Comparison of ENCODE assay signal across 8 mouse cellular contexts in the genomic region with DNA sequence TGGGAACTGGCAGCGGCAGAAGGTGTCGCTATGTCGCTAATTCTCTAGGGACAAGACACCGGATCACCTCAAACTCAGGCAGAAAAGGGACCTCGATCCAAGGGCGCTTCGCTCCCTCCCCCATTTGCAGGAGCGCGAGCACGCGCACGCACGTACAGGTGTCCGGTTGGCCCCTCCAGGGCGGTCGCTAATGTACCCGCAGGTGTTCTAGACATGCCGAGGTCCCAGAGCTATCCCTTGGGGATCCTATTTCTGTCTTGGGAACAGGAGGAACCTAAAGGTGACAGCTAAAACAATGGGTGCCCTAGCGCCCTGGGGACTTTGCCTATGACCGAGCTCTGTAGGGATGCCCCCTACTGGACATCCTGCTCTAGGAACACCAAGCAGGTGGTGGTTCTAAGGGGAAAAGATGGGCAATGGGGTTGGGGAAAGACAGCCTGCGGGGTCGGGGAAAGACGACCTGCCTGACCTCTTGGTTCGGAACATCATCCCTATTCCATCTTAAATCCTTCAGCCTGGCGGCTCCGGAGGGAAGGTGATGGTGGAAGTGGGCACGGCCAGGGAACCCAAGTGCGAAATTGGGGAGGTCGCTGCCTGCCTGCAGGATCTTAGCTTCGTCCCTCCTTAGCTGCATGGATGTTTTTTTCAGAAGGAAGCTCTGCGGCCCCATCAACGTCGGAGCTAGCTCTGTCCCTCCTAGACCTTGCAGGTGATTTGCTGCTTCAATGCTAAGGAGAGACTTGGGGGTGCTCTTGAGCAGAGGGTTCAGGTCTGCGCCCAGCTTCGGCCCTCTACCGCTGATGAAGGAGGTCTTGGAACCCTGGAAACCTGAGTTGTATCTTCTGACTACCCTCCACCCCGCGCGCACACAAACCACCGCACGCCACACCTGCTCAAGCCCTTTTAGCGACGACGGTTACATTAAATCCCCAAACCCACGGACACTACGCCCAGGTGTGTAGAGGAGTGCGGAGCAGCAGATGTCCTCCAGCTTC. TPM values are rescaled to one million over a fixed set of nuclear protein-coding genes. Genes with fewer than 3 reads are reported as not detected.
DNase-seq lines count a peak whose midpoint lies in the region; ATAC-seq and TF ChIP-seq lines count a peak whose summit lies in the region.

No protein-coding gene starts in this region.

- H3K27me3 ChIP-seq in heart, postnatal 0 days (ENCODE audit: control insufficient read depth, insufficient read depth, low read length), result peaks cover 79% of the 10 kb centered on the region
- H3K27me3 ChIP-seq in limb, embryonic 11.5 days (ENCODE audit: control insufficient read depth, insufficient read depth, low read length), result peaks cover 81% of the 10 kb centered on the region

- H3K36me3 ChIP-seq in heart, postnatal 0 days (replicated peaks; ENCODE audit: control insufficient read depth, insufficient read depth, low read length), result no peaks in the 10 kb centered on the region
- H3K36me3 ChIP-seq in limb, embryonic 11.5 days (ENCODE audit: control insufficient read depth, insufficient read depth, low read length), result no peaks in the 10 kb centered on the region

- no peak overlapping the region for H3K27ac ChIP-seq in left cerebral cortex, adult 2 months
- no peak overlapping the region for H3K27ac ChIP-seq in heart, postnatal 0 days (ENCODE audit: low read depth)
- no peak overlapping the region for H3K27ac ChIP-seq in limb, embryonic 11.5 days (replicated peaks; ENCODE audit: low read depth, low read length)

- intact Hi-C loops in left cerebral cortex, adult 2 months (cut with DNase I), result loop anchor here (5.0 kb wide), 1 partner anchor 213 kb away; a partner anchor contains a TSS

- peak overlapping the region; percentile 28; the same call in 1 of the 2 replicates for H3K4me3 ChIP-seq in left cerebral cortex, adult 2 months
- H3K4me3 ChIP-seq in heart, postnatal 0 days (ENCODE audit: low read depth, low read length), result peak overlapping the region; percentile 56; the same call in 1 of the 2 replicates
- peak overlapping the region; percentile 3; the same call in 1 of the 2 replicates for H3K4me3 ChIP-seq in limb, embryonic 11.5 days (ENCODE audit: low read depth, low read length)

- DNase-seq in left cerebral cortex, adult 2 months (ENCODE audit: extremely low spot score in 1 of 2, low spot score in 2 of 2), result peak in 1 of 2 experiments; percentile 17
- no peak for DNase-seq in left cerebral cortex, adult 18-20 months (ENCODE audit: low spot score in 2 of 2)
- DNase-seq in cerebellum, postnatal 10 days, result peak; percentile 68 to 77
- peak; percentile 28 for DNase-seq in heart, postnatal 0 days (ENCODE audit: low spot score)
- DNase-seq in limb, embryonic 11.5 days (ENCODE audit: low spot score), result peak; percentile 58
- DNase-seq in neural tube, embryonic 10.5 days (ENCODE audit: extremely low spot score, low spot score), result peak; percentile 59
- no peak for DNase-seq in Muller cell, postnatal 12 days (ENCODE audit: inconsistent ontology term)
- DNase-seq in yolk sac, embryonic 10.5 days (ENCODE audit: low spot score), result no peak

- no peak for ATAC-seq in heart, postnatal 0 days (ENCODE audit: insufficient read depth, low read depth)
- no peak for ATAC-seq in limb, embryonic 11.5 days (ENCODE audit: insufficient number of reproducible peaks, low FRiP score, low TSS enrichment, low read depth)

- TF ChIP-seq CTCF in left cerebral cortex, adult 2 months (IDR thresholded peaks at IDR 0.05), result peak; percentile 51
- peak; percentile 49 for TF ChIP-seq CTCF in heart, postnatal 0 days (IDR thresholded peaks at IDR 0.05; ENCODE audit: low read depth)

- 5% methylated on average over 47 of the region's 47 CpGs for WGBS in heart, postnatal 0 days
- WGBS in limb, embryonic 11.5 days, result 1% methylated on average over 47 of the region's 47 CpGs

- no peaks in the 10 kb centered on the region for H3K9me3 ChIP-seq in heart, postnatal 0 days (replicated peaks; ENCODE audit: control insufficient read depth, low read length)
- H3K9me3 ChIP-seq in limb, embryonic 11.5 days (ENCODE audit: control insufficient read depth, low read length), result no peaks in the 10 kb centered on the region

- peak overlapping the region; percentile 52 for H3K4me2 ChIP-seq in heart, postnatal 0 days (ENCODE audit: low read depth, low read length)
- H3K4me2 ChIP-seq in limb, embryonic 11.5 days (ENCODE audit: low read depth, severe bottlenecking), result peak overlapping the region; percentile 57

- no peak overlapping the region for H3K9ac ChIP-seq in heart, postnatal 0 days (replicated peaks; ENCODE audit: low read depth, low read length)
- H3K9ac ChIP-seq in limb, embryonic 11.5 days (ENCODE audit: low read length), result no peak overlapping the region

- no peak for TF ChIP-seq EP300 in heart, postnatal 0 days (IDR thresholded peaks at IDR 0.05; ENCODE audit: low read depth)

- peaks cover 41% of the 10 kb centered on the region for H3K4me1 ChIP-seq in heart, postnatal 0 days (ENCODE audit: control insufficient read depth, insufficient read depth)
- peaks cover 30% of the 10 kb centered on the region for H3K4me1 ChIP-seq in limb, embryonic 11.5 days (ENCODE audit: control insufficient read depth, insufficient read depth, low read length)

RNA-seq across cellular contexts. Expression of a gene that starts 13.9 kb away (rescaled TPM):
- total RNA-seq in left cerebral cortex, adult 2 months (2021), result 10 to 100 TPM; 11.1 to 11.2 TPM
- total RNA-seq in left cerebral cortex, adult 18-20 months (2021), result 10 to 100 TPM in 1 of 2 experiments, 1 to 10 TPM in 1; 8.3 to 13.3 TPM
- 1.6 and 3.2 TPM in 2 replicates for total RNA-seq in heart, postnatal 0 days (2014; rRNA removed; ENCODE audit: low replicate concordance)
- 5.1 and 7.0 TPM in 2 replicates for polyA plus RNA-seq in heart, postnatal 0 days (2015; fragmentation: Nextera tagmentation; extraction: Ambion mirVana)
- polyA plus RNA-seq in limb, embryonic 11.5 days (2014; fragmentation: Nextera tagmentation; extraction: Ambion mirVana), result 12.2 and 13.4 TPM in 2 replicates

RNA-seq across cellular contexts. Expression of a gene that starts 31.4 kb away (rescaled TPM):
- 10 to 100 TPM; 51.4 to 54.3 TPM for total RNA-seq in left cerebral cortex, adult 2 months (2021)
- total RNA-seq in left cerebral cortex, adult 18-20 months (2021), result 10 to 100 TPM; 46.0 to 49.9 TPM
- 12.1 and 23.1 TPM in 2 replicates for total RNA-seq in heart, postnatal 0 days (2014; rRNA removed; ENCODE audit: low replicate concordance)
- polyA plus RNA-seq in heart, postnatal 0 days (2015; fragmentation: Nextera tagmentation; extraction: Ambion mirVana), result 6.8 and 8.2 TPM in 2 replicates
- polyA plus RNA-seq in limb, embryonic 11.5 days (2014; fragmentation: Nextera tagmentation; extraction: Ambion mirVana), result 5.4 and 5.8 TPM in 2 replicates

RNA-seq across cellular contexts. Expression of a gene that starts 31.9 kb away (rescaled TPM):
- 1 to 10 TPM; 3.2 to 3.4 TPM for total RNA-seq in left cerebral cortex, adult 2 months (2021)
- 1 to 10 TPM; 1.8 to 2.2 TPM for total RNA-seq in left cerebral cortex, adult 18-20 months (2021)
- total RNA-seq in heart, postnatal 0 days (2014; rRNA removed; ENCODE audit: low replicate concordance), result 1.8 and 13.0 TPM in 2 replicates
- polyA plus RNA-seq in heart, postnatal 0 days (2015; fragmentation: Nextera tagmentation; extraction: Ambion mirVana), result 5.7 and 5.8 TPM in 2 replicates
- 121 and 131 TPM in 2 replicates for polyA plus RNA-seq in limb, embryonic 11.5 days (2014; fragmentation: Nextera tagmentation; extraction: Ambion mirVana)

Comparison
In these comparisons a context has a peak if more than half of its experiments do, and no peak if none do; other contexts are left out.
1. DNase-seq: peak in cerebellum, postnatal 10 days (2 of 2), heart, postnatal 0 days (single experiment), limb, embryonic 11.5 days (single experiment) and neural tube, embryonic 10.5 days (single experiment); none in left cerebral cortex, adult 18-20 months (0 of 2), Muller cell, postnatal 12 days (single experiment) and yolk sac, embryonic 10.5 days (single experiment).
2. H3K4me3 ChIP-seq: peak in every context shown above with its lines; median percentile 56 in heart, postnatal 0 days; 28 in left cerebral cortex, adult 2 months; 3 in limb, embryonic 11.5 days.